Mouse (Mus musculus) gastrocnemius, adult 2 months (tissue): ENCODE measurements around the gene Oas1f. TPM values are rescaled to one million over a fixed set of nuclear protein-coding genes. Genes with fewer than 3 reads are reported as not detected.
"Not testable (repeated sequence)": the region's sequence is repeated elsewhere in the genome, so short reads cannot be mapped to it uniquely, and the experiment has no call there.

Experiments used
- DNase-seq: peaks from one replicate; pipeline ENCODE4 v3.0.0; 2022
- H3K27ac ChIP-seq: fragments of 200-600 bp; 2 replicates; pipeline ENCODE4 v1.8.1; 2022; ENCODE audit warnings: mild to moderate bottlenecking
- H3K4me3 ChIP-seq: fragments of 200-600 bp; 2 replicates; pipeline ENCODE4 v1.8.1; 2022; ENCODE audit warnings: mild to moderate bottlenecking, moderate library complexity
- CTCF ChIP-seq: fragments of 200-600 bp; IDR thresholded peaks from 2 replicates; pipeline ENCODE4 v1.8.1; 2022; ENCODE audit warnings: antibody characterized with exemption, mild to moderate bottlenecking, moderate library complexity
- intact Hi-C: fragments of 180-260 bp; cut with DNase I; formaldehyde crosslinking; loops from one replicate; pipeline ENCODE4 v1.15.1; 2025
- total RNA-seq, 2 experiments: library from RNA; stranded (reverse); gene quantifications; 2 replicates each; pipeline ENCODE4 v1.2.3; 2021

Gene Oas1f
- total RNA-seq, 2 experiments from 2014 or later, result not detected

DNA sequence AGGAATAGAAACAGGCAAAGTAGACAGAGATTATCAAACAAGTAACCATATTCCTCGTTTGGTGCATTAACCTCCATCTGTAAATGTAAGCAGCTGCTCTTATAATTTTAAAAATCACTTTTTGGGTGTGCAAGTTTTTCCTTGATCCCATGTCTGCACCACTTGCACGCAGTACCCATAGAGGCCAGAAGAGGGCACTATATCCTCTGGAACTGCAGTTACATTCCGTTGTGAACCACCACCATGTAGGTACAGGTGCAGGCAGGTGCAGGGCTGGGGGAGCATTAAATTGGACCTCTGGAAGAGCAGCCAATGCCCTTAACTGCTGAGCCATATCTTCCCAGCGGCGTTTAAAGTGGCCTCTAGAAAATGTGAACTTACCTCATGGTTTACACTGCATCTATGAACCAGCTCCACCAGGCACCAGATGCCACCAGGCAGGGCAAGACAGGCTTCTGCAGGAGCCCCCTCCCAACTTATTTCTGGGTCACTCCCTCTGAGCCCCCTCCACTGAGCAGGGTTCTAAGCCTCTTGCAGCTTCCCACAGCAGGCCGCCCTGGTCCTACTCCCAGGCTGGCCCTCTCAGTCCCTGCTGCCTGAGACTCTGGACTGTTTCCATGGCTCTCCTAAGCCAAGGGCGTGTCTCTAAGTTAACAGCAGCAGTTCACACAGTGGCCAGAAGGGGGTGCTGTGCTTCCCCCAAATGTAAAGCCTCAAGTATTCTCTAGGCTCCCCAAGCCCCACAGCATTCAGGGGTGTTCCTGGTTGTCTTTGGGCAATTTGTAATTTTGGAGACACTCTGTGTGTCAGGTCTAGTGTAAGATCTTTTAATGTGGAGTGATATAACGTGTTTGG, 10.2 kb upstream of the Oas1f start:
- H3K4me3 ChIP-seq, result no peak overlapping the region
- no peak for DNase-seq
- TF ChIP-seq CTCF, result peak; percentile 74
- no peak overlapping the region for H3K27ac ChIP-seq
- intact Hi-C loops, result no loop called here

DNA sequence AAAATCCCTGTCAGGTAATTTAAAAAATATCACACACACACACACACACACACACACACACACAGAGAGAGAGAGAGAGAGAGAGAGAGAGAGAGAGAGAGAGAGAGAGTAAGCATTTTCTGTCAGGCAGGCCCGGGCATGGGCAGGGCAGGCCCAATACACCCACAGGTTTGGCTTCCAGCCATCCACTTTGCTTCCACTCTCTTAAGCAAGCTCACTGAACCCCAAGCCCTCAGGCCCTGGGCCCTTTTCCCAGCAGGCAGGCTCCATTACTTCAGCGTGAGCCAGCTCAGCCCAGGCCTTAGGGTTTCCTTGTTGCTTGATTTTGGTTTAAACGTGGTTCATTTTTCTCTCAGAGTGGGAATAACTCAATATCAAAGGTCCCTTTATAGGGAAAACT, 2.5 kb upstream of the Oas1f start:
- DNase-seq, result peak; percentile 24
- Histone ChIP-seq H3K4me3 (no peak overlapping the region), H3K27ac (no peak overlapping the region)
- TF ChIP-seq CTCF, result no peak
- intact Hi-C loops, result no loop called here

DNA sequence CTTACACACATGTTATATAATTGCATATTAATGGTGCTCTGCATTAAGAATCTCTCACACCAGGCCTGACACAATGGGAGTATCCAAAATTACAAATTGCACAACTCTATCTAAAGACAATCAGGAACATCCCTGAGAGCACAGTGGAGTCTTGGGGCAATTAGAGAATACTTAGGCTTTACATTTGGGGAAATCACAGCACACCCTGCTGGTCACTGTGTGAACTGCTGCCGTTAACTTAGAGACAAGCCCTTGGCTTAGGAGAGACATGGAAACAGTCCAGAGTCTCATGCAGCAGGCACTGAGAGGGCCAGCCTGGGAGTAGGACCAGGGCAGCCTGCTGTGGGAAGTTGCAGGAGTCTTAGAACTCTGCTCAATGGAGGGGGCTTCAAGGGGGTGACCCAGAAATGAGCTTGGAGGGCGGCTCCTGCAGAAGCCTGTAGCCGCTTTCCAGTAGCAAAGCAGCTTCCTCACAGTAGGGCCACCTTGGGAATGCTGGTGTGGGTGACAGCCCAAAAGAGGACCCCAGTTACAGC, 2.5 kb downstream of the Oas1f start:
- intact Hi-C loops, result no loop called here
- peak; percentile 48 for TF ChIP-seq CTCF

DNA sequence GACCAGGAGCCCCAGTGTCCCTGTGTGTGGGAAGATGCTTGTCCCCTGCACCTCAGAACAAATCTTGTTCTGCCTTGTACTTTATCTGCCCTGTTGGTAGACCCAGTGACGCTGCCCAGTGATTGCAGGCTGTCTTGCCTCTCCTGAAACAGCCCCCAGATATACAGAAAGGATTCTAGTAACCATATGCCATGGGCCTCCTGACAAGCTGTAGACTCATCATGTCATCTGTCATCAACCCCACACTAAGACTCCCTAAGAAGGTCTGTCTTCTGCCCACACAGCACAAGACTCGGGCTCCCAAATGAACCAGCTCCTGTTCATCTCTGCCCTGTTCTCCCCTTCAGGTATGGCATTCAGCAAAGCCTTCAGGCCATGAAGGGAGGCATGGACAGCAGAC, 12.1 kb downstream of the Oas1f start:
- intact Hi-C loops, result no loop called here
- H3K27ac ChIP-seq, result no peak overlapping the region
- no peak for DNase-seq
- no peak for TF ChIP-seq CTCF
- H3K4me3 ChIP-seq, result no peak overlapping the region

More for the DNA sequence above, 2.5 kb downstream of the Oas1f start:
- no peak overlapping the region for H3K27ac ChIP-seq
- no peak overlapping the region for H3K4me3 ChIP-seq
- peak; percentile 17 for DNase-seq

DNA sequence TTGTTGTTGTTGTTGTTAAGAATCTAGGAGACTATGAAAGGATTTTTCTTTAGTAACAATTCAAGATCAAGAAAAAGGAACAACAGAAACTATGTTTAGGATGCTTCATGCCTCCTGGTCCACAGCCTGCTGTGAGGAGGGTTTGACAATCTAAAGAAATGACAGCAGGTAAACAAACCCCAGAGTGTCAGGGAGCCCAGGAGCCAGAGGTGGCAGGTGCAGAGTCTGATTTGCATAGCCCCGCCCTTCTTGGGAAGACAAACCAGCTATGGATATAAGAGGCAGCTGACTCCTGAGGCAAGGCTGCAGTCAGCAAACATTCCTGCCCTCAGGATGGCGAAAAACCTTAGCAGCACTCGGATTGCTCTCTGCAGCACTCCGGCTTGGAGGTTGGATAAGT, 14.0 kb downstream of the Oas1f start, which contains the start of gene Oas1h:
Gene Oas1h (plus strand): TSS at position 301 of the 400 bp plus-strand sequence.
- TF ChIP-seq CTCF, result no peak

DNA sequence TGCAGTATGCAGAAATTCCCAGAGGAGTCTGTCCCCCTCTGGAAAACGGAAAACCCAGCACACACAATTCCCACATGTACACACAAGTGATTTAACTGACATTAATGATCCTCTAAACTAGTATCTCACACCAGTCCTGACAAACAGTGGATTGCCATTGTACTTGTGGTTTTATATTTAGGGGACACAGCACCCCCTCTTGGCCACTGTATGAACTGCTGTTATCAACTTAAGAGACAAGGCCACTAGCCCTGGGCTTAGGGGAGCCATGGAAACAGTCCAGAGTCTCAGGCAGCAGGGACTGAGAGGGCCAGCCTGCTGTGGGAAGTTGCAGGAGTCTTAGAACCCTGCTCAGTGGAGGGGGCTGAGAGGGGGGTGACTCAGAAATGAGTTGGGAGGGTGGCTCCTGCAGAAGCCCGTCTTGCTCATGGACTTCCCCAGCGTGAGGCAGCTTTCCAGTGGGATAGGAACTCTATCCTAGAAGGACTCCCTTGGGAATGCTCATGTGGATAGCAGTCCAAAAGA, 18.2 kb downstream of the Oas1f start:
- TF ChIP-seq CTCF, result peak; percentile 26; the same call in 1 of the 2 replicates
- intact Hi-C loops, result no loop called here
- no peak overlapping the region for H3K4me3 ChIP-seq
- no peak for DNase-seq
- no peak overlapping the region for H3K27ac ChIP-seq

More for the DNA sequence above, 14.0 kb downstream of the Oas1f start, which contains the start of gene Oas1h:
- no peak within 1 kb of the TSS for H3K27ac ChIP-seq
- H3K4me3 ChIP-seq, result no peak within 1 kb of the TSS
- DNase-seq, result no peak
- intact Hi-C loops, result no loop called here

DNA sequence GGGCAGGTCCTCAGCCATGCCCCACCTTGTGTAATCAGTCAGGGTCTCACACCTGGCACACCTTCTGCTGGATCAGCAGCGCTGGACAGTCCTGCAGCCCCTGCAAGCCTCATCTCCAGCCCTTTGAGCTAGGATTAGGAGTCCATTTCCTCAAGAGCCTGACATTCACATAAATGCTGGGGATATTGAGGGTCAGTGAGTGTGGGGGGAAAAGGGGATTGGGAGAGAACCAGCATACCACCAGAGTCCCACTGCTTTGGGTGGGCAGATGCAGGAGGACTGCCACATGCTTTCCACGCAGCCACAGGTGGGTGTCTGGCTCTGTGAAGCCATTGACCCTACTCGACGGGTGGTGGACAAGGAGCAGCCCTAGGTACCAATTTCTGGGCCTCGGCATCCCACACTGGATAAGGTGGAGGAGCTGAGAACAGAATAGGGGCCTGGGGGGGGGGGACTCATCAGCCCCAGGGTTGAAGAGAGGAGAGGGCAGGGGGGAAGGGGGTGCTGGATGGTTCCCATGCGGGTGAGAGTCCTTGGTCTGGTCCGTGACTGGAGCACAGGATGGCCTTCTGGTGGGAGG, 22.4 kb downstream of the Oas1f start:
- no peak for DNase-seq
- Histone ChIP-seq H3K4me3 (no peak overlapping the region), H3K27ac (no peak overlapping the region)
- intact Hi-C loops, result no loop called here
- no peak for TF ChIP-seq CTCF

DNA sequence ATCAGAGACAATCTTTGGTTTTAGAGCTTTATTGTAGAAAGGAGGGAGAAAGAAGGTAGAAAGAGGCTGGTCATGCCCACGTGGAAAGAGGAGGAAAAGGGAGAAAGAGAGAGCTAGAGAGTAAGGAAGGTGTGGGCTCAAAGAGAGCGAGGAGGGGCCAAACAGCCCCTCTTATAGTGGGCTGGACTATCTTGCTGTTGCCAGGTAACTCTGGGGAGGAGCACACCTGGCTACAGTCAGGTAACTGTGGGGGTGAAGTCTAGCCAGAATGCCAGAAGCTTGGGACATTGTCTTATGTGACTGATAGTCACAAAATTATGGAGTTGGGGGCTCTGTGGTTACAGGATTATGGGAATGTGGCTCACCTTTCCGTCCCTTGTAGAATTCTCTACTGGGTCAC, 22.9 kb downstream of the Oas1f start:
- no peak overlapping the region for H3K27ac ChIP-seq
- no peak for TF ChIP-seq CTCF
- intact Hi-C loops, result no loop called here
- DNase-seq, result no peak
- no peak overlapping the region for H3K4me3 ChIP-seq

DNA sequence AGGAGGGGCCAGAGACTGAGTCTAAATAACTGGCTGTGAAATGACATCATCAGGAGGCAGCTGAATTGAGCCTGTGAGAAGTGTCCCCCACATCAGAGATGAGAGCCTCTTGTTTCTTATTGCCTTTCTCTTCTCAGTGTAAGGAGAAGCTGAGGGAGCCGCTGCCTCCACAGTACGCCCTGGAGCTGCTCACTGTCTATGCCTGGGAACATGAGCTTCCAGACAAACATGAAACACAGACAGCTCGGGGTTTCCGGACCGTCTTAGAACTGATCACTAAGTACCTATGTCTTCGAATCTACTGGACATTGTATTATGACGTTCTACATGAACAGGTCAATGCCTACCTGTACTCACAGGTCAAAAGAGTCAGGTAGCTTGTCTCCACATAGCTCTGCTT, 23.6 kb downstream of the Oas1f start:
- TF ChIP-seq CTCF, result no peak
- Histone ChIP-seq H3K4me3 (no peak overlapping the region), H3K27ac (no peak overlapping the region)
- no peak for DNase-seq
- intact Hi-C loops, result no loop called here

DNA sequence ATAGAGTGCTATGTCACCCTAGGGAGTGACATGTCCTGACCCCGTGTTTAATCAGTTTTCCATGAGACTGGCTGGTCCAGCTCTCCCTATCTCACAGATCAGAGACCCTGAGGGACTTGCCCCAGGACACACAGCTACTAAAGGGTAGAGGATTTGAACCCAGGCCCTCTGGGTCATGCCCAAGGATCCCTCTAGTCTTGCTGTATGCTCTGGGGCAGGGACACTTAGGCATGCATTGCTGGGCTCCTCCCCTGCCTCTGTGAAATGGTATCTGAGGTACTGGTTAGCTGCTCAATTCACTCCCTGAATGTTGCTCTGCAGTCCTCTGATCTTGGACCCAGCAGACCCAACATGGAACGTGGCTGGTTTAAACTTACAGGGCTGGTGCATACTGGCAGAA, 24.3 kb downstream of the Oas1f start:
- intact Hi-C loops, result no loop called here

DNA sequence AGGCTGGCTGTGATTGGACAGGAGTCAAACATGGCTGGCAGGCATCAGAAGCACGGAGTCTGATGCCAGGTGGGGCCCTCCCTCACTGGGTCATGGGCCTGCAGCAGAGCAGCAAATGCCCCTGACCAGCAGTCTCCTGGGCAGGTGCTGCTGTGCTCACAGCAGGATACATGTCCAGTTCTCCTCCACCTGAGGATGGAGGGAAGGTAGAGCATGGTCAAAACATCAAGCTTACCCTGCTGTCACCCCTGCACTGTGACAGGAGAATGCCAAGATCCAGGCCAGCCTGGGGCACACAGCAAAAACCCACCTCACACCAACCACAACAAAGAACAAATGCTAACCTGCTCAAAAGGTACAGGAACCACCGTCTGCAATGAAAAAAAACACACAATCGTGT, 29.7 kb downstream of the Oas1f start:
- DNase-seq, H3K27ac ChIP-seq, H3K4me3 ChIP-seq, intact Hi-C loops: not testable (repeated sequence)

More for the DNA sequence above, 24.3 kb downstream of the Oas1f start:
- no peak for DNase-seq
- no peak overlapping the region for H3K4me3 ChIP-seq
- no peak for TF ChIP-seq CTCF
- H3K27ac ChIP-seq, result no peak overlapping the region

DNA sequence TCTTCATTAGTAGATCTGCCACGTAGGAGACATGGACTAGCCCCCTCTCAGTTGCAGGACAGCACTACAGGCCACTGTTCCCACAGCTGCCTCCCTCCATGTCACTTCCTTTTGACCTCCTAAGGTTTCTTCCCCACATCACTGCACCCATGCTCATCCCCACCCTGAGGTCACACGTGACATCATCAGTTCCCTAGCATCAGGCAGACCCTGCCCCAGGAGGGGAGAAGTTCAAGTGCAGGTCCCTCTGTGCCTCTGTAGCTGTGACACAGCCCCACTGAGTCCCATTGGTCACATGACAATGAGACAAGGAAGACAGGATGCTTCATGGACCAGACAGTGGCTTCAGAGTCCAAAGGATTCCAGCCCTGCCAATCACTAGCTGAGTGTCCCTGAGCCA, 30.2 kb downstream of the Oas1f start:
- intact Hi-C loops, H3K4me3 ChIP-seq, H3K27ac ChIP-seq, DNase-seq: not testable (repeated sequence)

DNA sequence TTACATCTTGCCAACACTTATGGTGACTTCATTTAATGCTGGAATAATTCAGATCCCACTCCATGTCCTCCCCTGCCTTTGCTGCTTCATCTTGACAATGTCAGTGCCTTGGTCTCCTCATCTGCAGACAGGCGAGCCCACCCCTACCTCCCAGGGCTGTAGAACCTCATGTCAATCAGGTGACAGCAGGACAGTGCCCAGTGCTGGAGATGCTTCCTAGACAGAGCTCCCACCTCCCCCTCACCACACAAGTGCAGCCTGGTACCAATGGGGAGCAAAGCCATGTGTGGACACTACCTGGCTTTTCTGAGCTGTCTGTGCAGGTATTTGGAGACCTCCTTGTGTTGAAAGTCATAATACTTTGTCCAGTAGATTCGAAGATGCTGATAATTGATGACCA, 31.6 kb downstream of the Oas1f start:
- DNase-seq, H3K4me3 ChIP-seq, H3K27ac ChIP-seq: not testable (repeated sequence)
- intact Hi-C loops, result loop anchor here (2.0 kb wide), 1 partner anchor 20 kb away; no protein-coding TSS in a partner anchor

DNA sequence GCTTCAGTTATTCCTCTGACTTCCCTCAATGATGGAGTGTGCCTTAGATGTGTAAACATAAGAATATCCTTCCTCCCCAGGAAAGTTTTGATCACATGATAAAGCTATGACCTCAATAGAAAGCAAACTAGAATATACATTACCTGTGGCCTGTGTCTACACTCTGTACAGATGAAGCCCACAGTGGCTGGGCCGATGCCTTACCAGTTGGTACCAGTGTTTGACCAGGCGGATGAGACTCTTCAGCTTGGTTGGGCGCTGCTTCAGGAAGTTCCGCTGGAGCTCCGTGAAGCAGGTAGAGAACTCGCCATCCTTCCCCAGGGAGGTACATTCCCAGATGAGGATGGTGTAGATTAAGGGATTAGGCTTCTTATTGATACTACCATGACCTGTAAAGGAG, 34.5 kb downstream of the Oas1f start:
- DNase-seq, H3K4me3 ChIP-seq, intact Hi-C loops, H3K27ac ChIP-seq: not testable (repeated sequence)

DNA sequence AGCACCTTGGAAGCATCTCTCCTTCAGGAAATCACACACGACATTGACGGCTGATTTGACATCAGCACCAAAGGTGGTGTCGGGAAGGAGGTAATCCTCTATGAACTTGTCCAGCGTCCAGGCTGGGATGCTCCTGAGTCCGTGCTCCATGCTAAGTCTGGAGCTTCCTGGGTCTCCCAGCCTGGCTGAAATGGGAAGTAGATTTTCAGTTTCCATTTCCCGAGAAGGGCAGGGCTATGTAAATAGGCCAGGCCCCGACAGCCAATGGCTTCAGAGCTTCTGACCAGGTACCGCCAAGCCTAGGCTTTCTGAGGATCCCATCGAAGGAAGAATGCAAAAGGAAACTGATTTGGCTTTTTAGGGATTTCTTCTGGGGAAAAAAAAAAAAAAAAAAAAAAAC, 40.2 kb downstream of the Oas1f start, which contains the start of gene Oas1g:
Gene Oas1g (minus strand): TSS at position 201 of the 400 bp plus-strand sequence.
- intact Hi-C loops, DNase-seq, H3K4me3 ChIP-seq, H3K27ac ChIP-seq: not testable (repeated sequence)
